Mouse (Mus musculus) midbrain, embryonic 14.5 days (tissue): ENCODE measurements around the gene Gm44965. TPM values are rescaled to one million over a fixed set of nuclear protein-coding genes. Genes with fewer than 3 reads are reported as not detected.

Source experiments
- ATAC-seq: fragments of 200-750 bp; cut with Nextera tagmentation; 2 replicates; pipeline ENCODE4 v1.8.0; 2017; ENCODE audit warnings: moderate number of reproducible peaks, moderate library complexity; ENCODE audit not compliant: low FRiP score, low TSS enrichment
- DNase-seq: peaks from one replicate; pipeline ENCODE4 v3.0.0-alpha.2; 2015
- H3K27ac ChIP-seq: fragments of 300-500 bp; sonication (generic); replicated peaks from 2 replicates; pipeline ENCODE4 v1.5.1; 2014; ENCODE audit warnings: mild to moderate bottlenecking, low read depth, low read length, moderate library complexity
- H3K27me3 ChIP-seq: fragments of 300-500 bp; sonication (generic); 2 replicates; pipeline ENCODE4 v1.6.1; 2014; ENCODE audit warnings: low read length, control low read depth, mixed read lengths; ENCODE audit not compliant: control insufficient read depth, insufficient read depth
- H3K36me3 ChIP-seq: fragments of 300-500 bp; sonication (generic); 2 replicates; pipeline ENCODE4 v1.6.1; 2014; ENCODE audit warnings: low read length, control low read depth; ENCODE audit not compliant: control insufficient read depth, insufficient read depth
- H3K4me1 ChIP-seq: fragments of 300-500 bp; sonication (generic); 2 replicates; pipeline ENCODE4 v1.6.1; 2014; ENCODE audit warnings: mild to moderate bottlenecking, antibody characterized with exemption, low read length, control low read depth; ENCODE audit not compliant: control insufficient read depth, insufficient read depth
- H3K4me2 ChIP-seq: fragments of 300-500 bp; sonication (generic); 2 replicates; pipeline ENCODE4 v1.6.1; 2014; ENCODE audit warnings: mild to moderate bottlenecking, low read length, moderate library complexity
- H3K4me3 ChIP-seq: fragments of 300-500 bp; sonication (generic); replicated peaks from 2 replicates; pipeline ENCODE4 v1.5.1; 2014; ENCODE audit warnings: low read depth, low read length
- H3K9ac ChIP-seq: fragments of 300-500 bp; sonication (generic); replicated peaks from 2 replicates; pipeline ENCODE4 v1.6.1; 2014; ENCODE audit warnings: mild to moderate bottlenecking, low read length, moderate library complexity
- H3K9me3 ChIP-seq: fragments of 300-500 bp; sonication (generic); 2 replicates; pipeline ENCODE4 v1.6.1; 2016; ENCODE audit warnings: low read length, control low read depth, mixed read lengths; ENCODE audit not compliant: control insufficient read depth
- WGBS: fragments of 180-500 bp; shearing (Covaris S2); extraction: QIAGEN DNeasy Blood & Tissue Kit; methylation state at CpG from one replicate; pipeline ENCODE4 v1.1.7; 2014; 5-methylcytosine and 5-hydroxymethylcytosine counted together
- polyA plus RNA-seq: library from polyadenylated mRNA; unstranded; fragments of >200 nt; fragmentation: Nextera tagmentation; extraction: Ambion mirVana; gene quantifications from 2 replicates; pipeline ENCODE4 v1.2.1, GENCODE M21; 2014

Gm44965 gene
- polyA plus RNA-seq, 1 experiment from 2014 or later, result not detected

DNA sequence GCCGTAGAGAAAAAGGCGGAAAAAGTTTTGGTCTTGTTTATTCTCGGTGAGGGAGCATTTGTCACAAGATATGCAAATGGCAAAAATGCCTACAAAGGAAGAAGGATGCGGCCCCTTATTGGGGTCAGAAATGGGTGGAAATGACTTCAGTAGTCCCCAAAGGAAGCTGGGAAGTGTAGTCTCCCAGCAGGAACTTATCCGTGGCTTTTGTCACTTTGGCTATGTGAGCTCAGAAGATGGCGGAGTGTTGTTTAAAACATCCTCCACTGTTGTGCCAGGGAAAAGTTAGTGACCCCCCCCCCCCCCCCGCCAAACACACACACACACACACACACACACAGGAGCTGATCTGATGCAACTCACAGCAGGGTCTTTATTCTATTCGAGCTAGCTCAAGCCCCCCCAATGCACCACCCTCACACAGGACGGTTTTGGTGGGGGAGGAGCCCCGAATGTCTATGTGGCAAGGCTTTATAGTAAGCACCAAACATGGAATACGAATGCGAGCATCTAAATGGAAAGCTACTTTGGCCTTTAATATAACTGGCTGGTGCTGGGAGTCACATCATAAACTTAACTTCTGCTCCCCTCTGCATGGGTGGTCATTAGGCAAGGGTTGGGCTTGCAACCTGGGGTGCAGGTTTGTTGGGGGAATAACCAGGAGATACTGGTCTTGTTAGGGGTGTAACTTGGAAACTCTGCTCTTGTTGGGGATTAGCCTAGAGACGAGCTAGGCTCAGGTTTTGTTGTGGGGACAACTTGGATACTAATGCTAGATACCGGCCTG is 38.4 kb upstream of the Gm44965 start:
- WGBS, result 27% methylated on average over 14 of the region's 14 CpGs
- Histone ChIP-seq H3K9ac (peak overlapping the region; percentile 76), H3K4me2 (peak overlapping the region; percentile 79), H3K36me3 (peaks cover 19% of the 10 kb centered on the region; the same call in 1 of the 2 replicates), H3K4me3 (peak overlapping the region; percentile 45), H3K27me3 (no peaks in the 10 kb centered on the region), H3K4me1 (peaks cover 9% of the 10 kb centered on the region; the same call in 1 of the 2 replicates), H3K27ac (peak overlapping the region; percentile 98), H3K9me3 (no peaks in the 10 kb centered on the region)
- ATAC-seq (peak; percentile 83), DNase-seq (peak; percentile 90)

GRCm38 (mm10) chr6:48555956-48556355 is 37.8 kb upstream of the Gm44965 start:
- H3K9me3 ChIP-seq, result no peaks in the 10 kb centered on the region
- 86% methylated on average over 3 of the region's 3 CpGs for WGBS
- 0 out of 2 replicates have a peak overlapping the region, but pooled peaks have one; percentile 98 for H3K27ac ChIP-seq
- peak overlapping the region; percentile 79 for H3K4me2 ChIP-seq
- no peak overlapping the region for H3K4me3 ChIP-seq
- no peaks in the 10 kb centered on the region for H3K27me3 ChIP-seq
- H3K4me1 ChIP-seq, result peaks cover 9% of the 10 kb centered on the region; the same call in 1 of the 2 replicates
- no peak for ATAC-seq
- H3K36me3 ChIP-seq, result peaks cover 21% of the 10 kb centered on the region; the same call in 1 of the 2 replicates
- no peak overlapping the region for H3K9ac ChIP-seq
- DNase-seq, result no peak

DNA sequence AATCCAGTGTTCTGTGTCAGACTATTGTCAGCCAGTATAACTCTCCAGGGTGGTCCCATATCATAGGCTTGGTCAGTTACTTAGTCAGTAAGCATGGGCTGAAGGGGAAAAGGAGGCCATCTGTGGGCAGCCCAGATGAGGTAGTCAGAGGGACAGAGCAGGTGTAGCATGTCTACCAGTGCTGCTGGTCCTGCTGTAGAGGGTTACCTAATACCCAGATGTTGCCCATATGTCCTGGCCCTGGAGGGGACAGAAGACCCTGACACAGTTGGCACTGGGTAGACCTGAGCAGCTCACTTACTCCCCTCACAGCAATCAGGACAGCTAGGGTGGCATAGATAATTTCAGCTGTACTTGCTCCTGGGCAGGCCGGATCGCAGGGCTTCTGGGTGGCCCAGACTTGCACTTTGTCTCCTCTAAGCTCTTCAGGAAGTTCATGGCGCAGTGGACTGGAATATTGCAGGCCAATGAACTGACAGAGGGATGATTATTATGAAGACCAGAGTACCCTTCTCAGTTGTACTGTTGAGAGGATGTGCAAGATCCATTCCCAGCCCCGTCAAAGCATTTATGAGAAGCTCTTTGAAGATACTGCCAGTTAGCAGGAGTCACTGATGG is 27.9 kb upstream of the Gm44965 start:
- Histone ChIP-seq H3K4me1 (no peaks in the 10 kb centered on the region), H3K4me3 (no peak overlapping the region), H3K9ac (no peak overlapping the region), H3K36me3 (peaks cover 47% of the 10 kb centered on the region; the same call in 1 of the 2 replicates), H3K4me2 (no peak overlapping the region), H3K27me3 (no peaks in the 10 kb centered on the region), H3K27ac (no peak overlapping the region), H3K9me3 (no peaks in the 10 kb centered on the region)
- ATAC-seq (no peak), DNase-seq (no peak)
- 94% methylated on average over 4 of the region's 4 CpGs for WGBS

GRCm38 (mm10) chr6:48566312-48566711 is 27.4 kb upstream of the Gm44965 start:
- Histone ChIP-seq H3K4me2 (no peak overlapping the region), H3K9me3 (no peaks in the 10 kb centered on the region), H3K27me3 (no peaks in the 10 kb centered on the region), H3K36me3 (peaks cover 47% of the 10 kb centered on the region; the same call in 1 of the 2 replicates), H3K27ac (no peak overlapping the region), H3K4me3 (no peak overlapping the region), H3K4me1 (no peaks in the 10 kb centered on the region), H3K9ac (no peak overlapping the region)
- no peak for DNase-seq
- 76% methylated on average over 5 of the region's 5 CpGs for WGBS
- no peak for ATAC-seq

DNA sequence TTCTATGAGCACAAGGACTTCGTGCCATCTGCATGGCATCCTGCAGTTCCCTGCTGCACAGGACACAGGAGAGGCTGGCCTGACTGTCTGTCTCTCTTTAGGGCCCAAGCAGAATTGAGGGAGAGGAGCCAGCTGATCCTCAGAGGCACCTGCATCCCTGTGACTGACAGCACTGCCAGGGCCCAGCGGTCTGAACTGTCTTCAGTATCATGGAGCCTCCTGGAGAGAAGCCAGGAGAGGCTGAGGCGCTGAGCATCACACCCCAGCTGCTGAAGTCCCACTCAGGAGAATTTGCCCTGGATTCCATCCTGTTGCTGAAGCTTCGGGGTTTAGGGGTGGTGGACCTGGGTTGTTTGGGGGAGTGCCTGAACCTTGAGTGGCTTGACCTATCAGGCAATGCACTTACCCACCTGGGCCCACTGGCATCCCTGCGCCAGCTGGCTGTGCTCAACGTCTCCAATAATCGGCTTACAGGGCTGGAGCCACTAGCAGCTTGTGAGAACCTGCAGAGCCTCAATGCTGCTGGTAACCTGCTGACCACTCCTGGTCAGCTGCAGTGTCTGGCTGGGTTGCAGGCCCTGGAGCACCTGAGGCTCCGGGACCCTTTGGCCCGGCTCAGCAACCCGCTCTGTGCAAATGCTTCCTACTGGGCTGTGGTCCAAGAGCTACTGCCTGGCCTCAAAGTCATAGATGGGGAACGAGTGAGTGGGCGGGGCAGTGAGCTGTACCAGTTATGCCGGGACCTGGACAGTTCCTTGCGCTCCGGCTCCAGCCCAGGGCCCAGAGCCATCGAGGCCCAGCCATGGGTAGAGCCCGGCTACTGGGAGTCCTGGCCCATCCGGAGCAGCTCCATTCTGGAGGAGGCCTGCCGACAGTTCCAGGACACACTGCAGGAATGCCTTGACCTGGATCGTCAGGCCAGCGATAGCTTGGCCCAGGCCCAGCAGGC is 25.4 kb upstream of the Gm44965 start:
- no peaks in the 10 kb centered on the region for H3K4me1 ChIP-seq
- no peak overlapping the region for H3K4me2 ChIP-seq
- DNase-seq, result peak; percentile 20
- no peak overlapping the region for H3K27ac ChIP-seq
- ATAC-seq, result no peak
- H3K27me3 ChIP-seq, result no peaks in the 10 kb centered on the region
- H3K4me3 ChIP-seq, result no peak overlapping the region
- no peaks in the 10 kb centered on the region for H3K9me3 ChIP-seq
- WGBS, result 88% methylated on average over 21 of the region's 21 CpGs
- peaks cover 39% of the 10 kb centered on the region; the same call in 1 of the 2 replicates for H3K36me3 ChIP-seq
- H3K9ac ChIP-seq, result no peak overlapping the region

DNA sequence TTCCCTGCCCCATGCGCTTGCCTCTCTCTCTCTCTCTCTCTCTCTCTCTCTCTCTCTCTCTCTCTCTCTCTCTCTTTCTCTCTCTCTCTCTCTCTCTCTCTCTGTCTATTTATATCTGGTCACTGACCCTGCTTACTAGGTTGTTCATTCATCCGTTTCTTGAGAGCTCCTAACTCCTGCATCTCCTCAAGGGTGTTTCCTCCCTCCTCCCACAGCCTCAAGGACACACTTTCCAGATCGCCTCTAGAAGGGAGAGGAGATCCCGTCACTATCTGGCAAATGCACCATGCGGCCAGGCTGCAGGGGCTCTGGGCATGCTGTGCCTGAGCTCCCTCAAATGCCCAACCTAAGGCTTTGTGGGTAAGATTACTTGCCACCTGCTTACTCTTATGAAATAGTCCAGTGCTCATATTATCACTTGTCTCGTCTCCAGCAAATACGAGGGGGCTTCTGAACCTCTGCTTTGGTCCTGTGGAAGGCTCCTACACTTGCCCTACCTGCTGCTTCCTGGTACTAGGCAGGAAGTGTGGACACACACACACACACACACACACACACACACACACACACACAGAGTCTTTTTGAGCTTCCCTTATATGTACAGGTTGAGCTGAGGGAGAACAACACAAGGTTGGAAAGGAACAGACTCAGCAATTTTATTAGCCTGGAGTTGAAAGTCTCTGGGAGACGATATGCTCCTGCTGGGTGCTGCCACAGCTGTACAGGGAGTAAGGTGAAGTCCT is 24.5 kb upstream of the Gm44965 start:
- Histone ChIP-seq H3K4me3 (no peak overlapping the region), H3K9me3 (no peaks in the 10 kb centered on the region), H3K27ac (no peak overlapping the region), H3K4me2 (no peak overlapping the region), H3K36me3 (peaks cover 31% of the 10 kb centered on the region; the same call in 1 of the 2 replicates), H3K9ac (no peak overlapping the region), H3K27me3 (no peaks in the 10 kb centered on the region), H3K4me1 (no peaks in the 10 kb centered on the region)
- DNase-seq (no peak), ATAC-seq (no peak)
- 84% methylated on average over 8 of the region's 8 CpGs for WGBS

- no peak for DNase-seq
- Histone ChIP-seq H3K4me3 (no peak overlapping the region), H3K27me3 (no peaks in the 10 kb centered on the region), H3K9ac (no peak overlapping the region), H3K27ac (no peak overlapping the region), H3K4me2 (no peak overlapping the region), H3K36me3 (peaks cover 12% of the 10 kb centered on the region; the same call in 1 of the 2 replicates), H3K9me3 (no peaks in the 10 kb centered on the region), H3K4me1 (no peaks in the 10 kb centered on the region)
- ATAC-seq, result no peak
- 97% methylated on average over 5 of the region's 5 CpGs for WGBS
Observed at GRCm38 (mm10) chr6:48572014-48572413, 21.7 kb upstream of the Gm44965 start.
